Mouse (Mus musculus): ENCODE measurements around the gene Pet117. TPM values are rescaled to one million over a fixed set of nuclear protein-coding genes. Genes with fewer than 3 reads are reported as not detected.
"Not testable (repeated sequence)": the region's sequence is repeated elsewhere in the genome, so short reads cannot be mapped to it uniquely, and the experiment has no call there.

The Pet117 gene
- polyA plus RNA-seq, 1 experiment, result not detected

DNA sequence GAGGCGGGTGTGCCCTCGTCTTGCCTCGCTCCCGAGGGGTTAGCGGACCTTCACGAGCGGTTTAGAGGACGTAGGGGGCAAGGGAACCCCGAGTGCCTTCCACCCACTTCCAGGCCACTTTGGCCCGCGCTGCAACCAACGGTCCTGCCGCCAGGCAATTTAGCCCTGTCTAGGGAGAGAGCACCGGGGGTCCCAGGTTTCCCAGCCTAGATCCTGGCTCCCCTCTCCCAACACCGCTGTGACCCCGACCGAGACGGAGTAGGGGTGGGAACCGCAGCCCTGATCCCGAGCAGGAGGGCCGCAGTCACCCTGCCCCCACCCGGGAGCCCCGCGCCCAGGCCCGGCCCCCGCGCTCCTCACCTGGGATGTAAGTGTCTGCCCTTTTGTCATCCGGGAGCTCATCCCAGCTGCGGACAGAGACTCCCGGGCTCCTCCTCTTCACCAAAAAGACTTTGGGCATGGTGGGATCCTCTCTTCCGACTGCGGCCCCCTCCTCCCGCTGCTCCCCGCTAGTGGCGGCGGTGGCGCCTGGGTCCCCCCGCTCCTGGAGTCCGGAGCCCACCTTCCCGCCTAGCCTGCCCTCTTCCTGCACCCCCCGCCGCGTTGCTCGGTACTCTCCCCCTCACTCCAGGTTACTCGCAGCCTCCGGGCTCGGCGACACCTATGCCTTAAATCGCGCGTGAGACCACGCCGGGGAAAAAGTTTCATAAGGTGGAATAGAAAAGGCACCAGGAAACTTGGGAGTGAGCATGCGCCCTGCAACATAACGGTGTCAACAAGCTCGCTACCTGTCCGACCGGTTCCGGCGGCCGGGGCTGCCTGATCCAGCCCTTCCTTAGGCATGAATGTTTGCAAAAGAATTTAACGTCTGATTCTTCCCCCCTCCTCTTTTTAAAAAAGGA lies 37.1 kb upstream of the Pet117 start, which contains the start of gene Ovol2:
Ovol2 (minus strand) TSS at position 746 of the 902 bp plus-strand sequence.
- Histone ChIP-seq H3K27me3 (ENCODE audit: control insufficient read depth, insufficient read depth, low read length) (no peaks in the 10 kb centered on the region), H3K4me3 (ENCODE audit: control insufficient read depth, low read depth, low read length) (peak within 1 kb of the TSS; percentile 88), H3K27ac (ENCODE audit: control insufficient read depth, insufficient read depth, low read depth, low read length) (peak within 1 kb of the TSS; percentile 37; the same call in 1 of the 2 replicates), H3K4me1 (ENCODE audit: control insufficient read depth, insufficient read depth, low read length) (peaks cover 18% of the 10 kb centered on the region), H3K36me3 (ENCODE audit: control insufficient read depth, insufficient read depth, low read length) (no peaks in the 10 kb centered on the region)
- TF ChIP-seq CTCF (IDR thresholded peaks at IDR 0.05; ENCODE audit: control insufficient read depth, insufficient read depth, insufficient replicate concordance, low read depth, low read length) (no peak), POLR2A (IDR thresholded peaks at IDR 0.05; ENCODE audit: control insufficient read depth, low read depth, low read length) (peak; percentile 60; the same call in 1 of the 2 replicates)

GRCm38 (mm10) chr2:144332486-144332885 lies 36.3 kb upstream of the Pet117 start:
- peaks cover 20% of the 10 kb centered on the region for H3K4me1 ChIP-seq (ENCODE audit: control insufficient read depth, insufficient read depth, low read length)
- H3K27ac ChIP-seq (ENCODE audit: control insufficient read depth, insufficient read depth, low read depth, low read length), result no peak overlapping the region; the same call in 1 of the 2 replicates
- no peaks in the 10 kb centered on the region for H3K36me3 ChIP-seq (ENCODE audit: control insufficient read depth, insufficient read depth, low read length)
- peak overlapping the region; percentile 88 for H3K4me3 ChIP-seq (ENCODE audit: control insufficient read depth, low read depth, low read length)
- TF ChIP-seq CTCF (IDR thresholded peaks at IDR 0.05; ENCODE audit: control insufficient read depth, insufficient read depth, insufficient replicate concordance, low read depth, low read length), result no peak
- TF ChIP-seq POLR2A (IDR thresholded peaks at IDR 0.05; ENCODE audit: control insufficient read depth, low read depth, low read length), result no peak
- H3K27me3 ChIP-seq (ENCODE audit: control insufficient read depth, insufficient read depth, low read length), result no peaks in the 10 kb centered on the region

DNA sequence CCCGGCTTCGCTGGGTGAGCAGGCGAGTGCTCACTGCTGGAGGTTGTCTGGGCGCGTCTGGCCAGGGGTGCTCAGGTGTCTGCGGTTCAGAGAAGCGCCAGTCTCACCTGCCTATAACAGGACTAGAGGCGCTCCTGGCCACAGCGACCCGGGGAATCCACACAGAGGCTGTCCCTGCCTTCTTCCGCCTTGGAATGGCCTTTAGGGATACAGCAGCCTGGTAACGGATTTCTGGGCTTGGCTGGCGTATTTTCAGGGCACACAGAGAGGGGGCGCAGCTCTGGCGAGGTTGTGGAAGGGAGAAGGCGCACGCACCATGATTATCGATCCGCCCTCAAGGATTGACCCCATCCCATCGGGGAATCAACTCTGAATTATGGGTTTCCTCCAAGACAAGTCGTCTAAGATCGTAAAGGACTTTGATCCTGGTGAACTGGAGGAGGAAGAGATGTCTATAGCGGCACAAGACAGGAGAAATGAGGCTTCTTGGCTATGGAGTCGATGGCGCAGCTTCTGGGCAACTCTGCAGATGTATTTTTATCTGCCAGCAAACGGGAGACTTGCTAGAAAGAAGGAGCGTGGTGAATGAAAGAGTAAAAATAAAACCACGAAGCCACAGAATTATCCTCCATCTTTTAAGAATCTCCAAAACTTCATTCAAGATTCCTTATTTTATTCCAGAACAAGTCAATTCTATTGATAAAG lies 35.5 kb upstream of the Pet117 start:
- TF ChIP-seq POLR2A (IDR thresholded peaks at IDR 0.05; ENCODE audit: control insufficient read depth, low read depth, low read length), result peak; percentile 34; the same call in 1 of the 2 replicates
- TF ChIP-seq CTCF (IDR thresholded peaks at IDR 0.05; ENCODE audit: control insufficient read depth, insufficient read depth, insufficient replicate concordance, low read depth, low read length), result no peak
- H3K27me3 ChIP-seq (ENCODE audit: control insufficient read depth, insufficient read depth, low read length), result no peaks in the 10 kb centered on the region
- H3K4me1 ChIP-seq (ENCODE audit: control insufficient read depth, insufficient read depth, low read length), result peaks cover 20% of the 10 kb centered on the region
- H3K4me3 ChIP-seq (ENCODE audit: control insufficient read depth, low read depth, low read length), result peak overlapping the region; percentile 88
- no peaks in the 10 kb centered on the region for H3K36me3 ChIP-seq (ENCODE audit: control insufficient read depth, insufficient read depth, low read length)
- no peak overlapping the region; the same call in 1 of the 2 replicates for H3K27ac ChIP-seq (ENCODE audit: control insufficient read depth, insufficient read depth, low read depth, low read length)

- TF ChIP-seq CTCF (IDR thresholded peaks at IDR 0.05; ENCODE audit: control insufficient read depth, insufficient read depth, insufficient replicate concordance, low read depth, low read length), result no peak
- no peak for TF ChIP-seq POLR2A (IDR thresholded peaks at IDR 0.05; ENCODE audit: control insufficient read depth, low read depth, low read length)
- Histone ChIP-seq H3K27me3 (ENCODE audit: control insufficient read depth, insufficient read depth, low read length) (no peaks in the 10 kb centered on the region), H3K4me1 (ENCODE audit: control insufficient read depth, insufficient read depth, low read length) (peaks cover 11% of the 10 kb centered on the region), H3K36me3 (ENCODE audit: control insufficient read depth, insufficient read depth, low read length) (no peaks in the 10 kb centered on the region), H3K27ac (ENCODE audit: control insufficient read depth, insufficient read depth, low read depth, low read length) (no peak overlapping the region), H3K4me3 (ENCODE audit: control insufficient read depth, low read depth, low read length) (no peak overlapping the region)
Measured at GRCm38 (mm10) chr2:144337230-144337629, 31.6 kb upstream of the Pet117 start.

- no peaks in the 10 kb centered on the region for H3K36me3 ChIP-seq (ENCODE audit: control insufficient read depth, insufficient read depth, low read length)
- H3K27me3 ChIP-seq (ENCODE audit: control insufficient read depth, insufficient read depth, low read length), result no peaks in the 10 kb centered on the region
- no peak overlapping the region for H3K4me3 ChIP-seq (ENCODE audit: control insufficient read depth, low read depth, low read length)
- TF ChIP-seq POLR2A (IDR thresholded peaks at IDR 0.05; ENCODE audit: control insufficient read depth, low read depth, low read length) (no peak), CTCF (IDR thresholded peaks at IDR 0.05; ENCODE audit: control insufficient read depth, insufficient read depth, insufficient replicate concordance, low read depth, low read length) (no peak)
- peaks cover 9% of the 10 kb centered on the region for H3K4me1 ChIP-seq (ENCODE audit: control insufficient read depth, insufficient read depth, low read length)
- H3K27ac ChIP-seq (ENCODE audit: control insufficient read depth, insufficient read depth, low read depth, low read length), result no peak overlapping the region
Measured at GRCm38 (mm10) chr2:144337701-144338100, 31.1 kb upstream of the Pet117 start.

- H3K36me3 ChIP-seq (ENCODE audit: control insufficient read depth, insufficient read depth, low read length); H3K27ac ChIP-seq (ENCODE audit: control insufficient read depth, insufficient read depth, low read depth, low read length); H3K27me3 ChIP-seq (ENCODE audit: control insufficient read depth, insufficient read depth, low read length); H3K4me1 ChIP-seq (ENCODE audit: control insufficient read depth, insufficient read depth, low read length); H3K4me3 ChIP-seq (ENCODE audit: control insufficient read depth, low read depth, low read length): not testable (repeated sequence)
Measured at GRCm38 (mm10) chr2:144338149-144338548, 30.6 kb upstream of the Pet117 start.

- TF ChIP-seq POLR2A (IDR thresholded peaks at IDR 0.05; ENCODE audit: control insufficient read depth, low read depth, low read length), result no peak
- no peak for TF ChIP-seq CTCF (IDR thresholded peaks at IDR 0.05; ENCODE audit: control insufficient read depth, insufficient read depth, insufficient replicate concordance, low read depth, low read length)
- Histone ChIP-seq H3K4me1 (ENCODE audit: control insufficient read depth, insufficient read depth, low read length) (no peaks in the 10 kb centered on the region), H3K4me3 (ENCODE audit: control insufficient read depth, low read depth, low read length) (no peak overlapping the region), H3K27ac (ENCODE audit: control insufficient read depth, insufficient read depth, low read depth, low read length) (no peak overlapping the region), H3K27me3 (ENCODE audit: control insufficient read depth, insufficient read depth, low read length) (no peaks in the 10 kb centered on the region), H3K36me3 (ENCODE audit: control insufficient read depth, insufficient read depth, low read length) (no peaks in the 10 kb centered on the region)
Measured at GRCm38 (mm10) chr2:144343158-144343557, 25.6 kb upstream of the Pet117 start.
